Mouse (Mus musculus): ENCODE data around the gene Stpg3.

The Stpg3 gene

DNA sequence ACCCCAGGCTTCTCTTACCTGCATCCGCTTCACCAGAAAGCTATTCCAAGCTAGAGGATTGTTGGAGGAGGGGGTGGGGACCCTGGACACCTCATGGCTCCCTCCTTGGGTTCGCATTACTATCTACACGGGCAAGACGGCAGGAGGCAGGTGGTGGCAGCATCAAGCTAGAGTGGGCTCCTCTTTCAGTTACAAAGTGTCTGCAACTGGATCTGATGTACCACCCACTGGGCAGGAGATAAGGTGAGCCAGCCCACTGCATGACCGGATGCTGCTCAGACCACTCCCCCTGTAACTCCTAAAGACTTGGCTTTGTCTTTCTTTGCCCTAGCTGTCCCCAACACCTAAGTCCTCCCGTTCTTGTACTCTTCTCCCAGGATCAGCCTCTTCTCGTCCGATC, 22.2 kb upstream of the Stpg3 start, which contains the start of gene Rnf224:
Rnf224 (minus strand) TSS at position 174 of the 400 bp plus-strand sequence.
- in situ Hi-C loops (cut with MboI) = no loop called here

GRCm38 (mm10) chr2:25234551-25235220, 20.2 kb upstream of the Stpg3 start:
- in situ Hi-C loops (cut with MboI) = no loop called here

- in situ Hi-C loops (cut with MboI) = no loop called here
Observed at GRCm38 (mm10) chr2:25234050-25234449, 19.6 kb upstream of the Stpg3 start, which contains the start of gene Slc34a3. Gene Slc34a3 (minus strand): TSS chr2:25234364.

GRCm38 (mm10) chr2:25233421-25233820, 19.0 kb upstream of the Stpg3 start:
- in situ Hi-C loops (cut with MboI) = no loop called here

GRCm38 (mm10) chr2:25231038-25231437, 16.6 kb upstream of the Stpg3 start:
- in situ Hi-C loops (cut with MboI) = no loop called here

GRCm38 (mm10) chr2:25230581-25230980, 16.1 kb upstream of the Stpg3 start:
- in situ Hi-C loops (cut with MboI) = no loop called here

DNA sequence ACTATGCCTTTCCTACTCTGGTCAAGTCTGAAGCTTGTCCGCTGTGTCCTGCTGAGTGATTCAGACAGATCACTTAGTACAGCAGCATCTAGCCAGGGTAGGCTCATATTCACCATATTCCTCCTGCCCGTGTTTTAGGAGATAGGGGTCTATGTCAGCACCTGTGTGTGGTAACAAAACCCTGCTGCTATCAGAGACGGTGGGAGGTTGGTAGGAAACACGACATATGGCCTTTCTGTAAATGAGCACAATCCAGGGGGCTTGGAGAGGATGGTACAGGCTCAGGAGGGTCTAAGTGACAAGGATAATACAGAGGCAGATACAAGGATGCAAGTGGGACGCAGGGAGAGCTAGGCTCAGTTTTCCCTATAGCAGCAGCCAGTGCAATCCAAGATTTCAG, 15.1 kb upstream of the Stpg3 start:
- in situ Hi-C loops (cut with MboI) = no loop called here

DNA sequence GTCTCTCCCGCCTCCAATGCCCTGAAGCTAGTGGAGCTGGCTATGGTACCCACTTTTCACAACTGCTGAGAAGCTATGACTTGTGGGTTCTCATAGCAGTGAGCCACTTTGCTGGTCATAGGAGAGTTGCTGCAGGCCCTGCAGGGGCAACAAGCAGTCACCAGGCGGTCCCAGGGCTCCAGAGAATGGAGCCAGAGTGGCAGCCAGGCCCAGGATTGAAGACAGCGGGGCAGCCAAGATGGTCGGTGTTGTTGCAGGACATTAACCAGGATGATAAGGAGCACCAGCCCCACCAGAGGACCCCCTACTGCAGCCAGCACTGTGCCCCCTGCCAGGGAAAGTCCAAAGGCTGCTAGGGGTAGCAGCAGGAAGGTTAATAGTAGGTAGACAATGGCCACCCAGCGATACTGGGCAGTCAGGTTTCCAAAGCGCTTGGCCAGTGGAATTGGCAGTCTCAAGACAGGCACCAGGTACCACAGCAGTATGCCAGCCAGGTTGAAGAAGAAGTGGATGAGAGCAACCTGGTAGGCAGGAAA, 14.6 kb upstream of the Stpg3 start:
- in situ Hi-C loops (cut with MboI) = no loop called here

- in situ Hi-C loops (cut with MboI) = no loop called here
Observed at GRCm38 (mm10) chr2:25228431-25228889, 14.0 kb upstream of the Stpg3 start.

DNA sequence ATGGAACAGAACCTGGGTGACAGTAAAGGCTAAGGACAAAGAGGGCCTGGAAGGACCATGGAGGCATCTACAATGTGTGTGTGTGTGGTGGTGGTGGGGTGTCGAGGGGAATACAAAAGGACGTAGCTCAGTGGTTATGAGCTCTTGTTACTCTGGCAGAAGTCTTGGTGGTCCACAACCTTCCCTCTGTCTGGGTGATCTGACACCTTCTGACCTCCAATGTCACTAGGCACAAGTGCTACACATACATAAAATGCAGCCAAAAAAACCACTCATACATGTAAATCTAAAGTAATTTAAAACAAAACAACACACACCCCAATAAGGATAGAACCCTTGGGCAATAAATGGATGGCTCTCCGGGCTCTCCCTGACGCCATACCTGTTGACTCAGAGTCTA, 13.0 kb upstream of the Stpg3 start:
- in situ Hi-C loops (cut with MboI) = no loop called here

DNA sequence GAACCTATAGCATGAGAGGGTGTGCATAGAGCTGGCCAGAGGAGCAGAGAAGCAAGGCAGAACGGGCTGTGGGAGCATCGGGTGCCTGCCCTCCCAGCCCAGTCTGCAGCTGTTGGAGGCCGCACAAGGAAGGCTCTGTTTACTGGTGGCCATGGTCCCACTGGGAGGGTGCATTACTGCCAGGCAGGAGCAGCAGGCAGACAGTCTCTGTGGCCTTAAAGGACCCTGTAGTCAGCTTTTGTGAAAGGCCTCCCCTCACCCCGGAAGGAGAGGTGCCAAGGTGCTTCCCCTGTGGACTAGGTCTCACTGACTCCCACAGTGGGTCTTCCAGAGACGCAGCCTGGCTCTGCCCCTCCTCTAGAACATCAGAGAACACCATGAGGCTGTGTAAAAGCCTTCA, 12.4 kb upstream of the Stpg3 start:
- in situ Hi-C loops (cut with MboI) = no loop called here

GRCm38 (mm10) chr2:25225811-25226379, 11.5 kb upstream of the Stpg3 start:
- in situ Hi-C loops (cut with MboI) = no loop called here

- in situ Hi-C loops (cut with MboI) = no loop called here
Observed at GRCm38 (mm10) chr2:25224766-25225752, 10.6 kb upstream of the Stpg3 start.

- in situ Hi-C loops (cut with MboI) = no loop called here
Observed at GRCm38 (mm10) chr2:25224492-25224765, 10.0 kb upstream of the Stpg3 start, which contains the start of gene Tubb4b. Gene Tubb4b (minus strand): TSS chr2:25224702.

DNA sequence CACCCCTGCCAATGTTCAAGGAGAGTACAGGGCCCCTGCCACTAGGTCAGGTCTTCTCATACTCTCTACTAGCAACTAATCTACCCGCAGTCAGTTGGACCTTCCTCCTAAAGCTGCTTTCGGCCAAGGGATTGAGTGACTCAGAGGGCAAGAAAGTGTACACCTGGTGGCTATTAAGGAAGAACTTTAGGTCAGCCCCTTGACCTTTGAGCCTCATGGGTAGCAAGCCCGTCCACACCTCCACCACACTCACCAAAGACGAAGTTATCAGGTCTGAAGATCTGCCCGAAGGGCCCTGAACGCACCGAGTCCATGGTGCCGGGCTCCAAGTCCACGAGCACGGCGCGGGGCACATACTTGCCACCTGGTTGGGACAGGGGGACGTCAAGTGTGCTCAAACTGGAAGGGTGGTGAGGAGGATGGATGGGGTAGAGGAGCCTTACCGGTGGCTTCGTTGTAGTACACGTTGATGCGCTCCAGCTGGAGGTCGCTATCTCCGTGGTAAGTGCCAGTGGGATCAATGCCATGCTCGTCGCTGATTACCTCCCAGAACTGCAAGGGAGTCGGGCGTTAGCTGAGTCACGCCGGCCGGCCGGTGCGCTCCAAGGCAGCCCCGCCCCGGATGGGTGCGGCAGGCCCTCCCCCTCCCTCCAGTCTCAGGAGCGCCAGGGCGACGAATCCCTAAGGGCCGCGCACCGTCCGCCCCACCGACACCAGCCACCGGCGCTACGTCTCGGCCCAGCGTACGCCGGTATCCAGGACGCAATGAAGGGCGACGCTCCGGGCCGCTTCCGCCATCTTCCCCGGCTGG, 9.4 kb upstream of the Stpg3 start:
- in situ Hi-C loops (cut with MboI) = no loop called here

DNA sequence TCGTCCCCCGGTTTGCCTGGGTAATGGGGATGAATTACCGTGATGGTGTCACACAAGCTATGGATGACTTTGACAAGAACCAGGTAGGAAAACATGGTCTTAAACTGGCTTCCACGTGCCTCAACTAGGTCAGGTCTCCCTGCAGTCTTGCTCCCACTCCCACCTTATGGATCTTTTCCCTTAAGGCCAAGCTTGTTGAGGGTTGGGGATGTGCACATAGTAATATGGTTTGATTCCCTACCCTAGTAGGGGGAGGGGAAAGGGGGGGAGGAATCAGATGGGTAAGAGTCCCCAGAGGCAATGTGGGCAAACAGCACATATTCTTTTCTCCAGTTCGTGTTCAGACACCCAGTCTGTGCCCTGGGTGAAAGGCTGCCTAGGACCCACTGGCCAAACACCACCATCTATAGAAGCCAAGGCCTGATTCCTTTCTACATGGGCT, 6.9 kb upstream of the Stpg3 start:
- in situ Hi-C loops (cut with MboI) = no loop called here

GRCm38 (mm10) chr2:25218445-25218844, 4.0 kb upstream of the Stpg3 start, which contains the start of gene Fam166a:
Gene Fam166a (plus strand): TSS chr2:25218745.
- in situ Hi-C loops (cut with MboI) = no loop called here

DNA sequence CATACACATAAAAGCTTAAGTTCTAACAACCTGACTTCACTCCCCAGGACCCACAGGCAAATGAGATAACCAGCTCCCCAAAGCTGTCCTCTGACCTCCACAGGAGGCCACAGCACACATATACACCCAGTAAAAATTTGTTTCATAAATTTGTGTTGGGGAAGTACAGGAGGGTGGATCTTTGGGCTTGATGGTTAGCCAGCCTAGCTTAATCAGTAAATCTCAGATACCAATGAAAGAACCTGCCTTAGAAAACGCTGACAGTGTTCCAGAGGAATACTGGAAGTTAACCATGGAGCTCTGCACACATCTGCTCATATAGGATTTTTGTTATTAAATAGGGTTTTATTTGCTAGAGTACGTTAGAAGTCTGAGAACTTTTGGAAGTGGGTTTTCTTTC, 3.2 kb upstream of the Stpg3 start:
- in situ Hi-C loops (cut with MboI) = no loop called here

- in situ Hi-C loops (cut with MboI) = no loop called here
Observed at GRCm38 (mm10) chr2:25213266-25213865, 1.1 kb downstream of the Stpg3 start.

GRCm38 (mm10) chr2:25211121-25211670, 3.2 kb downstream of the Stpg3 start, which contains the start of gene Nelfb:
Gene Nelfb (minus strand): TSS chr2:25211489.
- in situ Hi-C loops (cut with MboI) = no loop called here

Measured in mature B cell (primary cell).